Mouse (Mus musculus) cerebellum, adult 9-11 months (tissue): ENCODE measurements around the gene Gm9833.
"Not testable (repeated sequence)": the region's sequence is repeated elsewhere in the genome, so short reads cannot be mapped to it uniquely, and the experiment has no call there.

Experiments used
- DNase-seq: peaks from one replicate; pipeline ENCODE4 v3.0.0; 2022

Gm9833 gene

DNA sequence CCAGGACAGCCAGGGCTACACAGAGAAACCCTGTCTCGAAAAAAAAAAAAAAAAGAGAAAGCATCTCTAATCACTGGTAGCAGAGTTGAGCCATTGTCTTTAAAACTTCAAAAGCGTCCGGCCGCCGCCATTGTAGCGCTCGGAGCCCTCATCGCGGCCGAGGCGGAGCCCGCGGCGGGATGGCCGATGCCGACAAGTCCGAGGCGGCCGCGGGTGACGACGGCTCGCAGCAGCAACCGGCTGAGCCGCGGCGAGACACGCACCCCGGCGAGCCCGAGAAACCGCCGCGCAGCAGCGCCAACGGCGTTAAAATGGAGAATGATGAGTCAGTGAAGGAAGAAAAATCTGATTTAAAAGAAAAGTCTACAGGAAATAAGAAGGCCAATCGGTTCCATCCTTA lies at the start of gene Gm9833:
Gm9833 (plus strand) TSS at position 117 of the 400 bp plus-strand sequence.
- DNase-seq = not testable (repeated sequence)

DNA sequence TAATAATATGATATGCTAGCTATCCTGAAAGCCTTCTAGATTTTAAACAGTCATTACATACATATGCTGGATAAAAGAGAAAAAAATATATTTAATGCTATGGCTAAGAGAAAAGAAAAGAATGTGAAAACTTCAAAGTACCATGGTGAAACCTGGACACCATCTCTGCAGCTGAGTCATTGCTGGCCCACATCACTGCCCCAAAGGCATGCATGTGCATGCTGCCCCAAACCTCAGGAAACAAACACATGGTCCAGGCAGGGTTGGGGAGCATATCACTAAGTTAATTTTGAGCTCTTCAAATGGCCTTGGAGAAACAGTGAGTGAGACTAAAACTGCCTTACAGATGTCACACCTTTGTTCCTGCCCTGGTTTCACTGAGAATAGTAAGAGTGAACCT lies 17.8 kb upstream of the Gm9833 start:
- DNase-seq = no peak

GRCm38 (mm10) chr3:10075826-10076225 lies 12.1 kb upstream of the Gm9833 start:
- no peak for DNase-seq

DNA sequence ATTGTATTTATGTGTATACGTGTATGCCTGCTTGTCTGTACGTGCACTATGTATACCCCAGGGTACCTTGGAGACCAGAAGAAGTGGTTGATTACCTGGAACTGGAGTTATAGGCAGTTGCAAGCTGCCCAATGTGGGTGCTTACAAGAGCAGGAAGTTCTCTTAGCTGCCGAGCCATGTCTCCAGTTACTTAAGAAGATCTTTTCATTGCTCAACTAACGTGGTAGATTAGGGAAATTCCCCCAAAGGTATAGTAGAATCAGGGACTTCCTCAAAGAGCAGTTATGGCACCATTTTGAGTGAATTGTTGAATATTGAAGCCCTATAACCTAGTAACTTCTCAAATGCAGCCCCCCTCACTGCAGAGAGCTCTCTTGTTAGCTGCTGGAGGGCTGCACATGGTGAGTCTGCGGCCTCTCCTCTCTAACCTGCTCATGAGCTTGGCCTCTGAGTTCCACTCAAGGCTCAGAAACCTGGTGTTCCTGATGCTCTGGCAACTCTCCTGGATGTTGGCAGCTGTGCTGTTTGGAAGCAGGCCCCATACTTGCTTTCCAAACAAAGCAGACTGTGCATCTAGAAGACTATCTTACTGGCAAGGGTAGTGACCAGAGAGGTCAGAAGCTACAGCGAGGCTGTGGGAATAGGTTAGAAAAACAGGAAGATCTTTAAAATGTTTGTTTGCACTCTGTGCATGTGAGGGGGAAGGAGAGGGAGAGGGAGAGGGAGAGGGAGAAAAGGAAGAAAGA lies 10.6 kb upstream of the Gm9833 start:
- no peak for DNase-seq

DNA sequence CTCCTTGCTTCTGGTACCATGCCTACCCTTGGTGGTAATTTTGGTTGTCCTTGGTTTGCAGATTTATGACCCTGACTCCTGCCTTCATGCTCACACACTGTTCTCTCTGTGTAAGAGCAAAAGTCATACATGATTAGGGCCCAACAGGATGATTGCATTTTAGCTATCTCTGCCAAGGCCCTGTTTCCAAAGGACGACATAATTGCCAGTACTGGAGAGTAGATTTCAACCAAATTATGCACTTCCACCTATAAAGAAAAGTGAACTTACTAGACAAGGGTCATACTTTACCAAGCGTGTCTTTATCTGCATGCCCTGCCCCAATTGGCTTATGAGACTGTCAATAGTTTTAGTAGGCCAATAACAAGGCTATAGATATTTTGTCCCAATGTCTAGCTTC lies 9.8 kb upstream of the Gm9833 start:
- no peak for DNase-seq

GRCm38 (mm10) chr3:10081336-10081735 lies 6.6 kb upstream of the Gm9833 start:
- no peak for DNase-seq

DNA sequence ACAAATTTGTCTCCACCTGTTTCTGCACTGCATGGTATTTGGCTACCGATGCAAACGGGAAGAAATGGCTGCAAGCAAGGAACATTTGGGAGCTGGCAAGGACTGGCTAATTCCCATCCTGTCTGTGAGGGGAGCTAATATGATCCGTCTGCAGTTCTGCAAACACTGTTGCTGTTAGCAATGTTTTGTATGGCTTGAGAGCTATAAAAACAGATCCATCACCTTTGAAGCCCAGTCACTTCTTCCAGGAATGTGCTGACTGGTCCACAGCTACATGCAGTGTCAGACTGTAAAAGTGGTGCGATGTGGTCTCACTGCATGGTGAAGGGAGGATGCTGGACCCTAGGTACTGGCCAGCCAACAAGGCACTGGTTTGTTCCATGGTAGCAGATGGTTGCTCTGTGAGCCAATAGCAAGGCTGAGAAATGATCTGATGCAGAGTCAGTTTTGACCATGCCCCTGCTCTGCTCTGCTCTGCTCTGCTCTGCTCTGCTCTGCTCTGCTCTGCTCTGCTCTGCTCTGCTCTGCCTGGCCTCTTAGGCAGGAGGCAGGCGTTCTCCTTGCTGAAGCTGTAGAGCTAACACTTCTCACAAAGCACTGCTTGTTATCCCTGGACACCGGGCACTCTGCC lies 5.9 kb upstream of the Gm9833 start:
- peak; percentile 52 for DNase-seq

- no peak for DNase-seq
Measured at GRCm38 (mm10) chr3:10082545-10083062, 5.3 kb upstream of the Gm9833 start.

DNA sequence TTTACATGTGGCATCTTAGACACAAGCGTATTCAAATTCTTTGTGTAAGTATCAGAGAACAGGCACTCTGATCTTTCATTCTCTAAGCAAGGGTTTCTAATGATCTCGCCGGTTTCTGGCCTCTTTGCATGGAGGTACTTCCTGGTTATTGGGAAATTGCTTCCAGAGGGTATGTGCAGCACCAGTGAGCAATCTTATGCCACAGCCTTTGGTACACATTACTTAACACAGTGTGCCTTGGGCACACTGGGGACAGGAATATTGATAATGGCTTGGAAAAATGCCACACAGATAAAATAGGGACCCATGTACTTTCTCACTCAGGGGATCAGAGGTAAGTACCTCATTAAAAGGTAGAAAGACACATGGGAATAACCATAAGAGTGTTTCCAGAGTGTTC lies 3.8 kb upstream of the Gm9833 start:
- no peak for DNase-seq

DNA sequence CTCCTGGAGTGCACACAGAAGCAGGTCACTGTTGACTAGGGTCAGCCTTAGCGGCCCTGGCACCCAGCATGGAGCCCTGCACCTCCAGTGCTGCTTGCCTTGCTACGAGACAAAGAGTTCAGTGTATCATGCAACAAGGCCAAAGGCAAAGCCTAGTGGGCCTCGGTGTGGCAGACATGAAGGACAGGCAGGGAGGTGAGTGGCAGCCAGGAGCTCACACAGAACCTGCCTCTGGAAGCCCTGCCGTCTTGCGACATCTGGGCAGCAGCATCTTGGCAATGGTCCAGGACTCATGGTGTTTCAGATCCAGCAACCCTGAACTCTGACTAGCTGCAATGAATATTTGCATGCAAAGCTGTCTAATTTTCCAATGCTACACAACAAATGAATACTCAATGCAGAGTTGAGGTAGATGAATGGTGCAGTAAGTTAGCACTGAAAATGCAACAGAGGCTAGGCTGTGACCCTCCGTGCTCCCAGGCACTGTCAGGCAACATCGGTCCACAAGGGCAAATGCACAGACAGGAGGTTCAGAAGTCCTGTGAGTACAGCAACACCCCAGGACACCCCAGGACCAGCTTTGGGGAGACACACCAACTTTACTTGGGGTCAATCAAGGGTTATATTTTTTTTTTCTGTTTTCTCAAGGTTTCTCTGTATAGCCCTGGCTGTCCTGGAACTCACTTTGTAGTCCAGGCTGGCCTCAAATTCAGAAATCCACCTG lies 2.4 kb upstream of the Gm9833 start:
- DNase-seq = no peak

- no peak for DNase-seq
Measured at GRCm38 (mm10) chr3:10087511-10087910, 399 bp upstream of the Gm9833 start.

- no peak for DNase-seq
Measured at GRCm38 (mm10) chr3:10091616-10092140, 3.8 kb downstream of the Gm9833 start.

- DNase-seq = no peak
Measured at GRCm38 (mm10) chr3:10092499-10092898, 4.6 kb downstream of the Gm9833 start.

DNA sequence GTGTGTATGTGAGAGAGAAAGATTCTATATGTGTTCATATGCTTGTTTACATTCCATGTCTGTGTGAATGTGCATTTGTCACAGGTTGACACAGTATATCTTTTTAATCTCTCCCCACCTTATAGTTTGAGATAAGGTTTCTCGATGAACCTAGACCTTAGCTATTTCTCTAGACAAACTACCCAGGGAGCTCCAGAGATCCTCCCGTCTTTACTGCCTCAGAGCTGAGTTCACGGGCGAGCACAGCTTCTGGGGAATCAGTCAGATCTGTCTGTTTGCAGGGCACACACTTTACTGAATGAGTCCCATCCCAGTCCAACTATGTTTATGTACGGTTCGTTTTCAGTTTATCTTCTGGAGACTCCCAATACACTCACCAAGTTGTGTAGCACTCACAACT lies 5.0 kb downstream of the Gm9833 start:
- DNase-seq = no peak

- no peak for DNase-seq
Measured at GRCm38 (mm10) chr3:10095076-10095622, 7.2 kb downstream of the Gm9833 start.

DNA sequence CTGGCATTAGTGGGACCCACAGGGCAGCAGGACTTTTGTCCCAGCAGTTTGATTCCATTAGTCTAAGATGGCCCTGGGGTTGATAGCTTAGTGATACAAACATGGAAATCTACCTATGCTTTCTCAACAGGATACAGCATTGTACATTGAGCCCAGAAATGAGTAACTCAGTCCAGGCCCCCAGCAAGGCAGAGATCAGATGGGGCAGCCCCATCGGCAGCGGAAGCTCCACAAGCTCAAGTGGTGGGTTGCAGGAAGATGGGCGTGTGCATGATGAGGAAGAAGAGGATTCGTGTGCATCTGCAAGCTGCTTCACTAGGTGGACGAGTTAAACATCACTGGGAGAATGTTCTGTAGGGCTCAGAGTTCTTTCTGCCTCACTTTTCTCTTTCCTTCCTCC lies 11.8 kb downstream of the Gm9833 start:
- DNase-seq = no peak

DNA sequence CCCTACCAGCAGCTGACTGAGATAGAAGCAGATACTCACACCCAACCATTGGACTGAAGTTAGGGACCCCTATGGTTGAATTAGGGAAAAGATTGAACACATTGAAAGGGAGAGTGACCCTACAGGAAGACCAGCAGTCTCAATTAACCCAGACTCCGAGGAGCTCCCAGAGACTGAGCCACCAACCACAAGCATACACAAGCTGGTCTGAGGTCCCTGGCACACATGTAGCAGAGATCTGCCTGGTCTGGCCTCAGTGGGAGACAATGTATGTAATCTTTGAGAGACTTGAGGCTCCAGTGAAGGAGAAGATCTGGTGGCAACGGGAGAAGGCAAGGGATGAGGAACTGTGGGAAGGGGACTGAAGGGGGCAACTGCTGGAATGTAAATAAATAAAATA lies 23.7 kb downstream of the Gm9833 start:
- DNase-seq = no peak

- DNase-seq = no peak
Measured at GRCm38 (mm10) chr3:10112196-10112595, 24.3 kb downstream of the Gm9833 start.

GRCm38 (mm10) chr3:10112660-10113059 lies 24.8 kb downstream of the Gm9833 start:
- DNase-seq = no peak

GRCm38 (mm10) chr3:10116531-10116930 lies 28.6 kb downstream of the Gm9833 start:
- DNase-seq = no peak

GRCm38 (mm10) chr3:10121232-10121631 lies 33.3 kb downstream of the Gm9833 start:
- no peak for DNase-seq

- DNase-seq = no peak
Measured at GRCm38 (mm10) chr3:10121956-10122739, 34.2 kb downstream of the Gm9833 start.
